Mouse (Mus musculus) c-Kit-positive CD71-negative TER-119-negative erythroid progenitor cells, embryonic 14.5 days (primary cell): ENCODE measurements around the gene Jaml.

ENCODE experiments used
- DNase-seq: peaks from one replicate; pipeline ENCODE4 v3.0.0-alpha.2; 2013; ENCODE audit warnings: low read depth

Jaml gene

GRCm38 (mm10) chr9:45083132-45083531 lies 4.1 kb downstream of the Jaml start:
- no peak for DNase-seq

- no peak for DNase-seq
These were observed 5.6 kb downstream of the Jaml start for GRCm38 (mm10) chr9:45084556-45084955.

GRCm38 (mm10) chr9:45085741-45086690 lies 7.0 kb downstream of the Jaml start:
- DNase-seq: no peak

- no peak for DNase-seq
These were observed 9.1 kb downstream of the Jaml start for GRCm38 (mm10) chr9:45088040-45088439.

- DNase-seq: no peak
These were observed 11.8 kb downstream of the Jaml start for GRCm38 (mm10) chr9:45090811-45091210.

- DNase-seq: no peak
These were observed 13.7 kb downstream of the Jaml start for GRCm38 (mm10) chr9:45092641-45093040.

- DNase-seq: no peak
These were observed 16.4 kb downstream of the Jaml start for GRCm38 (mm10) chr9:45095149-45095937.

GRCm38 (mm10) chr9:45097877-45098276 lies 18.9 kb downstream of the Jaml start:
- no peak for DNase-seq

- DNase-seq: no peak
These were observed 19.4 kb downstream of the Jaml start for GRCm38 (mm10) chr9:45098426-45098825.

- no peak for DNase-seq
These were observed 23.5 kb downstream of the Jaml start for GRCm38 (mm10) chr9:45102528-45102927.

- DNase-seq: no peak
These were observed 24.4 kb downstream of the Jaml start for GRCm38 (mm10) chr9:45103211-45103979.

- no peak for DNase-seq
These were observed 26.8 kb downstream of the Jaml start for GRCm38 (mm10) chr9:45105596-45106374.

GRCm38 (mm10) chr9:45115706-45116105 lies 36.7 kb downstream of the Jaml start:
- DNase-seq: no peak

- DNase-seq: no peak
These were observed 37.8 kb downstream of the Jaml start for GRCm38 (mm10) chr9:45116819-45117218.

- DNase-seq: no peak
These were observed 38.9 kb downstream of the Jaml start, which contains the start of gene Scn2b for GRCm38 (mm10) chr9:45117741-45118431. Gene Scn2b (plus strand): TSS chr9:45117782.

GRCm38 (mm10) chr9:45118552-45118951 lies 39.6 kb downstream of the Jaml start:
- DNase-seq: no peak

GRCm38 (mm10) chr9:45119316-45119953 lies 40.5 kb downstream of the Jaml start:
- no peak for DNase-seq

- no peak for DNase-seq
These were observed 41.1 kb downstream of the Jaml start for GRCm38 (mm10) chr9:45119954-45120530.

- DNase-seq: no peak
These were observed 41.6 kb downstream of the Jaml start for GRCm38 (mm10) chr9:45120567-45120966.

GRCm38 (mm10) chr9:45121001-45121400 lies 42.0 kb downstream of the Jaml start:
- DNase-seq: no peak
